Mouse (Mus musculus): Measurements from ENCODE around the gene Thumpd3. TPM values are rescaled to one million over a fixed set of nuclear protein-coding genes. Genes with fewer than 3 reads are reported as not detected.

The Thumpd3 gene
- polyA plus RNA-seq, 1 experiment, result 10.7 TPM

GRCm38 (mm10) chr6:113062253-113062652, 16.2 kb downstream of the Thumpd3 start:
- 90% methylated on average over 3 of the region's 3 CpGs for WGBS

GRCm38 (mm10) chr6:113063363-113063762, 17.3 kb downstream of the Thumpd3 start:
- 94% methylated on average over 10 of the region's 10 CpGs for WGBS
- no peak for DNase-seq
- peaks cover 75% of the 10 kb centered on the region for H3K36me3 ChIP-seq (ENCODE audit: control insufficient read depth, insufficient read depth, low read length)

More at GRCm38 (mm10) chr6:113062253-113062652, 16.2 kb downstream of the Thumpd3 start:
- no peak for TF ChIP-seq POLR2A (IDR thresholded peaks at IDR 0.05; ENCODE audit: control insufficient read depth, extremely low read depth, insufficient read depth, low read length, poor library complexity)
- TF ChIP-seq CTCF (IDR thresholded peaks at IDR 0.05; ENCODE audit: borderline replicate concordance, control insufficient read depth, extremely low read depth, insufficient read depth, low read length, poor library complexity), result no peak
- Histone ChIP-seq H3K27me3 (ENCODE audit: control insufficient read depth, insufficient read depth, low read length) (no peaks in the 10 kb centered on the region), H3K4me3 (ENCODE audit: control insufficient read depth, insufficient read depth, low read length) (no peak overlapping the region), H3K36me3 (ENCODE audit: control insufficient read depth, insufficient read depth, low read length) (peaks cover 66% of the 10 kb centered on the region), H3K4me1 (replicated peaks; ENCODE audit: control insufficient read depth, insufficient read depth, low read length) (no peaks in the 10 kb centered on the region), H3K27ac (ENCODE audit: control insufficient read depth, insufficient read depth, low read length) (no peak overlapping the region)
- no peak for DNase-seq

GRCm38 (mm10) chr6:113065186-113065585, 19.2 kb downstream of the Thumpd3 start:
- peaks cover 79% of the 10 kb centered on the region for H3K36me3 ChIP-seq (ENCODE audit: control insufficient read depth, insufficient read depth, low read length)

More at GRCm38 (mm10) chr6:113063363-113063762, 17.3 kb downstream of the Thumpd3 start:
- Histone ChIP-seq H3K4me1 (replicated peaks; ENCODE audit: control insufficient read depth, insufficient read depth, low read length) (no peaks in the 10 kb centered on the region), H3K27ac (ENCODE audit: control insufficient read depth, insufficient read depth, low read length) (no peak overlapping the region), H3K27me3 (ENCODE audit: control insufficient read depth, insufficient read depth, low read length) (no peaks in the 10 kb centered on the region), H3K4me3 (ENCODE audit: control insufficient read depth, insufficient read depth, low read length) (no peak overlapping the region)
- TF ChIP-seq CTCF (IDR thresholded peaks at IDR 0.05; ENCODE audit: borderline replicate concordance, control insufficient read depth, extremely low read depth, insufficient read depth, low read length, poor library complexity) (no peak), POLR2A (IDR thresholded peaks at IDR 0.05; ENCODE audit: control insufficient read depth, extremely low read depth, insufficient read depth, low read length, poor library complexity) (no peak)

GRCm38 (mm10) chr6:113069154-113069553, 23.1 kb downstream of the Thumpd3 start:
- no peaks in the 10 kb centered on the region for H3K4me1 ChIP-seq (replicated peaks; ENCODE audit: control insufficient read depth, insufficient read depth, low read length)
- DNase-seq, result no peak
- 98% methylated on average over 1 of the region's 1 CpGs for WGBS
- H3K4me3 ChIP-seq (ENCODE audit: control insufficient read depth, insufficient read depth, low read length), result no peak overlapping the region
- no peak for TF ChIP-seq POLR2A (IDR thresholded peaks at IDR 0.05; ENCODE audit: control insufficient read depth, extremely low read depth, insufficient read depth, low read length, poor library complexity)
- no peak for TF ChIP-seq CTCF (IDR thresholded peaks at IDR 0.05; ENCODE audit: borderline replicate concordance, control insufficient read depth, extremely low read depth, insufficient read depth, low read length, poor library complexity)
- no peak overlapping the region for H3K27ac ChIP-seq (ENCODE audit: control insufficient read depth, insufficient read depth, low read length)
- peaks cover 55% of the 10 kb centered on the region for H3K36me3 ChIP-seq (ENCODE audit: control insufficient read depth, insufficient read depth, low read length)
- H3K27me3 ChIP-seq (ENCODE audit: control insufficient read depth, insufficient read depth, low read length), result no peaks in the 10 kb centered on the region

More at GRCm38 (mm10) chr6:113065186-113065585, 19.2 kb downstream of the Thumpd3 start:
- DNase-seq, result no peak
- 92% methylated on average over 3 of the region's 3 CpGs for WGBS
- Histone ChIP-seq H3K4me1 (replicated peaks; ENCODE audit: control insufficient read depth, insufficient read depth, low read length) (no peaks in the 10 kb centered on the region), H3K4me3 (ENCODE audit: control insufficient read depth, insufficient read depth, low read length) (no peak overlapping the region), H3K27me3 (ENCODE audit: control insufficient read depth, insufficient read depth, low read length) (no peaks in the 10 kb centered on the region), H3K27ac (ENCODE audit: control insufficient read depth, insufficient read depth, low read length) (no peak overlapping the region)
- TF ChIP-seq CTCF (IDR thresholded peaks at IDR 0.05; ENCODE audit: borderline replicate concordance, control insufficient read depth, extremely low read depth, insufficient read depth, low read length, poor library complexity) (no peak), POLR2A (IDR thresholded peaks at IDR 0.05; ENCODE audit: control insufficient read depth, extremely low read depth, insufficient read depth, low read length, poor library complexity) (no peak)

GRCm38 (mm10) chr6:113075261-113075660, 29.2 kb downstream of the Thumpd3 start:
- H3K4me3 ChIP-seq (ENCODE audit: control insufficient read depth, insufficient read depth, low read length), result no peak overlapping the region
- WGBS, result 30% methylated on average over 3 of the region's 3 CpGs
- H3K27ac ChIP-seq (ENCODE audit: control insufficient read depth, insufficient read depth, low read length), result no peak overlapping the region
- no peak for TF ChIP-seq CTCF (IDR thresholded peaks at IDR 0.05; ENCODE audit: borderline replicate concordance, control insufficient read depth, extremely low read depth, insufficient read depth, low read length, poor library complexity)
- TF ChIP-seq POLR2A (IDR thresholded peaks at IDR 0.05; ENCODE audit: control insufficient read depth, extremely low read depth, insufficient read depth, low read length, poor library complexity), result no peak
- peaks cover 3% of the 10 kb centered on the region; the same call in 1 of the 2 replicates for H3K36me3 ChIP-seq (ENCODE audit: control insufficient read depth, insufficient read depth, low read length)
- peaks cover 11% of the 10 kb centered on the region for H3K4me1 ChIP-seq (replicated peaks; ENCODE audit: control insufficient read depth, insufficient read depth, low read length)
- H3K27me3 ChIP-seq (ENCODE audit: control insufficient read depth, insufficient read depth, low read length), result no peaks in the 10 kb centered on the region
- DNase-seq, result no peak

GRCm38 (mm10) chr6:113076012-113076685, 30.1 kb downstream of the Thumpd3 start:
- Histone ChIP-seq H3K4me1 (replicated peaks; ENCODE audit: control insufficient read depth, insufficient read depth, low read length) (peaks cover 11% of the 10 kb centered on the region), H3K27me3 (ENCODE audit: control insufficient read depth, insufficient read depth, low read length) (no peaks in the 10 kb centered on the region), H3K36me3 (ENCODE audit: control insufficient read depth, insufficient read depth, low read length) (peaks cover 1% of the 10 kb centered on the region; the same call in 1 of the 2 replicates), H3K27ac (ENCODE audit: control insufficient read depth, insufficient read depth, low read length) (peak overlapping the region; percentile 63), H3K4me3 (ENCODE audit: control insufficient read depth, insufficient read depth, low read length) (peak overlapping the region; percentile 79)
- under 1% methylated on average over 55 of the region's 55 CpGs for WGBS
- DNase-seq, result peak; percentile 88
- no peak; the same call in 1 of the 2 replicates for TF ChIP-seq CTCF (IDR thresholded peaks at IDR 0.05; ENCODE audit: borderline replicate concordance, control insufficient read depth, extremely low read depth, insufficient read depth, low read length, poor library complexity)
- no peak for TF ChIP-seq POLR2A (IDR thresholded peaks at IDR 0.05; ENCODE audit: control insufficient read depth, extremely low read depth, insufficient read depth, low read length, poor library complexity)

Measured in thymus, adult 2 months (tissue).